Mouse (Mus musculus): Measurements from ENCODE around the gene Mx1.

DNA sequence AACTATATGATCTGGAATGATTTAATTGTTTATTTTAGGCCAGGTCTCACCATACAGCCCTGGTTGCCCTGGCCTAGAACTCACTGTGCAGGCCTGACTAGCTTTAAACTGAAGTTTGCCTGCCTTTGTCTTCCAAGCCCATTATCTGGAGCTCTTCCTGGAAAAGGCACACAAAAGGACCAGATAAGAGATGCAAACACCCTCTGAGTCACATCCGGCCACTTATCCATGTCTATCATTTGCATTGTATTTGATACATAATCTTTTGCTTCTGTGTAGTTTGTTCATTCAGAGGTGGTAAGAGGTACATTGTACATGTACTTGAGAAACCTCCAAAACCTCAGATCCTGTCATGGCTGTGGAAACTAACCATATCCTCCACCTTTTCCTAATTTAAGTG lies 39.1 kb downstream of the Mx1 start:
- TF ChIP-seq CTCF (IDR thresholded peaks at IDR 0.05; ENCODE audit: low read depth) (no peak), EP300 (IDR thresholded peaks at IDR 0.05; ENCODE audit: low read depth) (no peak)
